Mouse (Mus musculus) hindbrain, postnatal 0 days (tissue): ENCODE results near the gene Cdc42ep2. TPM values are rescaled to one million over a fixed set of nuclear protein-coding genes. Genes with fewer than 3 reads are reported as not detected.
"Not testable (repeated sequence)": the region's sequence is repeated elsewhere in the genome, so short reads cannot be mapped to it uniquely, and the experiment has no call there.

Experiments
- ATAC-seq: fragments of 200-750 bp; cut with Nextera tagmentation; 2 replicates; pipeline ENCODE4 v1.8.0; 2017; ENCODE audit warnings: mild to moderate bottlenecking, moderate TSS enrichment, moderate library complexity
- DNase-seq: peaks from one replicate; pipeline ENCODE4 v3.0.0-alpha.2; 2015; ENCODE audit warnings: low spot score
- H3K27ac ChIP-seq: fragments of 300-500 bp; sonication (generic); 2 replicates; pipeline ENCODE4 v1.5.1; 2014; ENCODE audit warnings: mild to moderate bottlenecking
- H3K27me3 ChIP-seq: fragments of 300-500 bp; sonication (generic); 2 replicates; pipeline ENCODE4 v1.6.1; 2014; ENCODE audit warnings: low read length, mixed read lengths; ENCODE audit not compliant: insufficient read depth
- H3K36me3 ChIP-seq: fragments of 300-500 bp; sonication (generic); 2 replicates; pipeline ENCODE4 v1.6.1; 2014; ENCODE audit warnings: low read length, mixed read lengths; ENCODE audit not compliant: insufficient read depth
- H3K4me1 ChIP-seq: fragments of 300-500 bp; sonication (generic); 2 replicates; pipeline ENCODE4 v1.6.1; 2014; ENCODE audit warnings: antibody characterized with exemption, low read length, mixed read lengths; ENCODE audit not compliant: insufficient read depth
- H3K4me2 ChIP-seq: fragments of 300-500 bp; sonication (generic); 2 replicates; pipeline ENCODE4 v1.6.1; 2014; ENCODE audit warnings: low read depth, mild to moderate bottlenecking, low read length, moderate library complexity, mixed read lengths
- H3K4me3 ChIP-seq: fragments of 300-500 bp; sonication (generic); 2 replicates; pipeline ENCODE4 v1.5.1; 2014; ENCODE audit warnings: low read length
- H3K9ac ChIP-seq: fragments of 300-500 bp; sonication (generic); replicated peaks from 2 replicates; pipeline ENCODE4 v1.6.1; 2014; ENCODE audit warnings: mild to moderate bottlenecking, low read length, moderate library complexity, mixed read lengths
- H3K9me3 ChIP-seq: fragments of 300-500 bp; sonication (generic); 2 replicates; pipeline ENCODE4 v1.6.1; 2016; ENCODE audit warnings: low read length, mixed read lengths
- CTCF ChIP-seq: IDR thresholded peaks from 2 replicates; pipeline ENCODE4 v1.5.1; 2016; ENCODE audit warnings: antibody characterized with exemption, control low read depth, low read depth
- WGBS: fragments of 180-500 bp; shearing (Covaris S2); extraction: QIAGEN DNeasy Blood & Tissue Kit; methylation state at CpG from one replicate; pipeline ENCODE4 v1.1.7; 2014; 5-methylcytosine and 5-hydroxymethylcytosine counted together
- polyA plus RNA-seq: library from polyadenylated mRNA; unstranded; fragments of >200 nt; fragmentation: Nextera tagmentation; extraction: Ambion mirVana; gene quantifications from 2 replicates; pipeline ENCODE4 v1.2.1, GENCODE M21; 2015
- total RNA-seq: library from RNA; depleted of rRNA; stranded (reverse); fragments of >200 nt; gene quantifications from 2 replicates; pipeline ENCODE4 v1.2.3, GENCODE M21; 2014

The Cdc42ep2 gene
- total and polyA plus RNA-seq, 2 experiments from 2014 or later = 18.0 to 28.0 TPM

DNA sequence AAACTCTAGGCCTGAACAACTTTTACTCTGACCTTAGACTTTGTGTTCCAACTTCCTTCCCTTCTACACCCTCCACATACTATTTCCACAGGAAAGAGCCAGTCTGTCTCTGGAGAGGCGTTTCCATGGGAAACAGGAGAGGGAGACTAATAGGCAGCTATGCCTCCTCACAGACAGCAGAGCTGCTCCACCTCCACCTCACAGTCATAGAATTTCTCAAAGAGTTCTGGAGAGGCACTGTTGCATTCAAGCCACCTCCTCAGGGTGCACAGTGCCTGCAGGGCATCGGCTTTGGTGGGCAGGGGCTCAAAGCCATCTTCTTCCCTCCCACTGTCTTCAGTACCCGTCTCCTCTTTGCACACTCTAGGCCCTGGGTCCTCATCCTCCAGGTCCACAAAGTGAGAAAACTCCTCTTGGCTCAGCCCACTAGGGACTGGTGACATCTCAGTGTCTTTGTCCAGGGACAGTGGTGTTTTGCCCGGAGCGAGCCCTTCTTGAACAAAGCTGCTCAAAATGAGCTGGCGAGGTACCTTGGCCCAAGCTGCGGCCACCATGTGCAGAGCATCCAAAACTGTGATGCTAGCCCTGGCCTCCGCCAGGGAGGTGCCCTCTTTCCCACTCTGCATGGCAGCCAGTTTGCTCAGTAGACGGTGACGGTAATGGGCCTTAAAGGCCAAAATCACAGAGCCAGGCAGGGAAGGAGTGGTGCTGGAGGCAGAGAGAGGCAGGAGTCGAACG, 32.9 kb downstream of the Cdc42ep2 start:
- Histone ChIP-seq H3K27me3 (no peaks in the 10 kb centered on the region), H3K4me2 (no peak overlapping the region), H3K4me3 (no peak overlapping the region), H3K9ac (no peak overlapping the region), H3K36me3 (peaks cover 12% of the 10 kb centered on the region), H3K9me3 (no peaks in the 10 kb centered on the region), H3K4me1 (peaks cover 9% of the 10 kb centered on the region), H3K27ac (no peak overlapping the region)
- TF ChIP-seq CTCF = no peak
- WGBS = 91% methylated on average over 12 of the region's 12 CpGs
- ATAC-seq (no peak), DNase-seq (no peak)

DNA sequence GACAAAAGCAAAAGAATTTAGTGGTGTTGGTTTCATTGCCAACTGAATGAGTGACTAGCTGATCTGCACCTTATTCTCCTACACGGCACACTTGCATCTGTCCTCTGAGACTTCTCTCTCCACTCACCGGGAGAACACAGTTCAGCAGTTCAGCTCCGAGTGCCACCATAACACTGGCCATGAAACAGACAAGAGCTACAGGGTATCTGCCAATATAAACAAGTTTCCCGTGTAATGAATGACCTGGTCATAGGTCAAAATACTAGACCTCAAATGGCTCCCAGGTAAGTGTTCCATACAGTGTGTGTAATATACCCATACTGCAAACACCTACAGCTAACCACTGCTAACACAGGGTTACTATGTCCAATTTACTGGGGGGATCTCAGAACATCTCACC, 35.4 kb downstream of the Cdc42ep2 start:
- peaks cover 9% of the 10 kb centered on the region for H3K4me1 ChIP-seq
- no peak overlapping the region for H3K27ac ChIP-seq
- H3K9ac ChIP-seq = no peak overlapping the region
- H3K9me3 ChIP-seq = no peaks in the 10 kb centered on the region
- no peak overlapping the region for H3K4me3 ChIP-seq
- H3K4me2 ChIP-seq = no peak overlapping the region
- no peak for DNase-seq
- 61% methylated on average over 4 of the region's 4 CpGs for WGBS
- H3K36me3 ChIP-seq = 0 out of 2 replicates have a peak, but pooled peaks cover 4% of the 10 kb centered on the region
- no peak for TF ChIP-seq CTCF
- ATAC-seq = no peak
- H3K27me3 ChIP-seq = no peaks in the 10 kb centered on the region

DNA sequence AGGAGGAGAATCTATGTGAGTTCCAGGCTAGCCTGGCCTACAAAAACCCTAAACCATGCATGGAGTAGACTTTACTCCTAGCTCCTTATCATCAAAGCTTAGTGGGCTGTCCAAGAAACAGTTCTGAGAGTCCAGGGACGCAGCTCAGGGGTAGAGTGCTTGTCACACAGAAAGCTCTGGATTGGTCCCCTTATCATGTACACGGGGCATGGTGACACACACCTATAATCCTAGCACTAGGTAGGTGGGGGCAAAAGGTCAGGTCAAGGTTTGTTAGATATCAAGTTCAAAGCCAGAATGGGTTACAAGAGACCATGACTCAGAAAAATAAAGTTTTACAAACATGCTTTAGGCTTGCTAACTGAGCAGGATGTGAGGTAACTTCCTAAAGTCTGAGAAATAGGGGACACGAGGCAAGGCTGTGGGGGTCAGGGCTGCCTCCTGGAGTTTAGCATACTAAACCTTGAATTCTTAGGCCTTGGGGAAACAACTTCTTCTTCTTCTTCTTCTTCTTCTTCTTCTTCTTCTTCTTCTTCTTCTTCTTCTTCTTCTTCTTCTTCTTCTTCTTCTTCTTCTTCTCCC, 37.3 kb downstream of the Cdc42ep2 start:
- Histone ChIP-seq H3K9ac (no peak overlapping the region), H3K27ac (no peak overlapping the region), H3K36me3 (0 out of 2 replicates have a peak, but pooled peaks cover 4% of the 10 kb centered on the region), H3K4me2 (no peak overlapping the region), H3K27me3 (no peaks in the 10 kb centered on the region), H3K9me3 (no peaks in the 10 kb centered on the region), H3K4me1 (no peaks in the 10 kb centered on the region), H3K4me3 (no peak overlapping the region)
- DNase-seq (no peak), ATAC-seq (no peak)
- 84% methylated on average over 3 of the region's 3 CpGs for WGBS
- no peak for TF ChIP-seq CTCF

DNA sequence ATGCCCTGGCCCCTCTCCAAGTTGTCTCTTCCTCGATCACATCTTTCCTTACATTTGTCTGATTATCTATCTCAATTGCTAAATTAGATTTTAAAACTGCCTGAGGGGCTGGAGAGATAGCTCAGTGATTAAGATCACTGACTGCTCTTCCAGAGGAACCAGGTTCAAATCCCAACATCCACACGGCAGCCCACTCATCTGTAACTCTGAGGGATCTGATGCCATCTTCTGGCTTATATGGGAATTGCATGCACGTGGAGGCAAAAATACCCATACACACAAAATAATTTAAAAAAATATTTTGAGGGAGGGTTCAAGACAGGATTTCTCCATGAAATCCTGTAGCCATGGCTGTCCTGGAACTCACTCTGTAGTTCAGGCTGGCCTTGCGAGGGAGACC, 38.8 kb downstream of the Cdc42ep2 start:
- H3K4me3 ChIP-seq = no peak overlapping the region
- peak; percentile 42 for DNase-seq
- no peak overlapping the region for H3K4me2 ChIP-seq
- H3K4me1 ChIP-seq = no peaks in the 10 kb centered on the region
- H3K27me3 ChIP-seq = no peaks in the 10 kb centered on the region
- no peaks in the 10 kb centered on the region for H3K9me3 ChIP-seq
- ATAC-seq = no peak
- no peak overlapping the region for H3K9ac ChIP-seq
- no peak overlapping the region for H3K27ac ChIP-seq
- no peaks in the 10 kb centered on the region for H3K36me3 ChIP-seq
- TF ChIP-seq CTCF = peak; percentile 67
- 67% methylated on average over 4 of the region's 4 CpGs for WGBS

DNA sequence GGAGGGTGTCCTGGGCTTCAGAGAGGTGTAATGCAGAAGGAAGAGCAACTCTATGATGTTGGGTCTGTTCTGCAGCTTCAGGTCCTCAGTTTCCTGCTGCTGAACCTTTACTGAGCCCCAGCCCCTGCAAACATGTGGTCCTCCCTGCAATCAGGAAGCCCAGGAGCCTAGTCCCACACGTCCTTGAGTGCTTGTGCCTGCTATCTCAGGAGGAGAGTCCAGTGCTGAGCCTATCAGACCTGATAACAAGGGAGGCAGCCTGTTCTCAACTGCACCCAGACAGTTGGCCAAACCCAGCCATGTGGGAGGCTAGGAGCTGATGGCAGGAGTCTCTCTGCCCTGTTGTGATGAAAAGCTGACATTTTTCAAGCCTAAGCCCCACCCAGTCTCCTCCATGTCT, 40.7 kb downstream of the Cdc42ep2 start:
- H3K27me3 ChIP-seq = no peaks in the 10 kb centered on the region
- WGBS = 65% methylated on average over 1 of the region's 1 CpGs
- TF ChIP-seq CTCF = no peak
- no peak overlapping the region for H3K4me3 ChIP-seq
- no peaks in the 10 kb centered on the region for H3K36me3 ChIP-seq
- ATAC-seq (no peak), DNase-seq (no peak)
- no peaks in the 10 kb centered on the region for H3K4me1 ChIP-seq
- H3K27ac ChIP-seq = no peak overlapping the region
- no peaks in the 10 kb centered on the region for H3K9me3 ChIP-seq
- H3K9ac ChIP-seq = no peak overlapping the region
- H3K4me2 ChIP-seq = no peak overlapping the region

DNA sequence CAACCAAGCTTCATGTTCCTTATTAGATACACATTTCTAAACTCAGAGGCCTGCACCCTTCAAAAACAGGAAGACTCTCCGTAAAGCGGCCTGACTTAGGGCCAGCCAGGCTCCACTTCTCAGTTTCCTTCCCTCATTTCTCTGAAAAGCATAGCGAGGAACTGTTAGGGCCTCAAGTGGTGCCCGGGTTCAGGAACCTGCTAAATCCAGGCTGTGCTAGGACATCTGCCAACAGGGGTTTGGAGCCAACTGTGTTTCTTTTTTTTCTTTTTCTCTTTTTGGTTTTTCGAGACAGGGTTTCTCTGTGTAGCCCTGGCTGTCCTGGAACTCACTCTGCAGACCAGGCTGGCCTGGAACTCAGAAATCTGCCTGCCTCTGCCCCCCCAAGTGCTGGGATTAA, 42.5 kb downstream of the Cdc42ep2 start:
- not testable (repeated sequence) for H3K9me3 ChIP-seq, H3K27me3 ChIP-seq, H3K9ac ChIP-seq, DNase-seq, H3K4me1 ChIP-seq, H3K27ac ChIP-seq, H3K4me2 ChIP-seq, H3K36me3 ChIP-seq, H3K4me3 ChIP-seq, ATAC-seq
- WGBS = 72% methylated on average over 5 of the region's 5 CpGs

DNA sequence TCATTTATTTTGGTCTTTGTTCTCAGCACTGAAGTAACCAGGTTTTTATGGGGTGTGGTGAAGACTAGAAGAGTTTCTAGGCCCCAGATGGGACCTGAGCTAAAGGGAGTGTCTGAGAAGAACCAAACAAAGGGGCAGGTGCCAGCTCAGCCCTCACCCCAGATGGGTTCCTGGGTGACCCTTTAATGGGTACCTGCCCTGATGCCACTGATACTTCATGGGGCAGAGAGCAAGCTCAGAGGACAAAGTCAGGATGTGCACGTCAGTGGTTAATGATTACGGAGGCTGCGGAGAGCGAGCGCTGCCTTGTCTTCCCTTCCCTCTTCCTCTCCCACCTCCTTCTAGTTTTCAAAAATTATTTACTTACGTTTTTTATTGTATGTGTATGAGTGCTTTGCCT, 43.5 kb downstream of the Cdc42ep2 start:
- Histone ChIP-seq H3K4me1 (no peaks in the 10 kb centered on the region), H3K9ac (no peak overlapping the region), H3K4me3 (no peak overlapping the region), H3K36me3 (no peaks in the 10 kb centered on the region), H3K4me2 (no peak overlapping the region), H3K9me3 (no peaks in the 10 kb centered on the region), H3K27ac (no peak overlapping the region), H3K27me3 (no peaks in the 10 kb centered on the region)
- WGBS = 94% methylated on average over 6 of the region's 6 CpGs
- no peak for DNase-seq
- TF ChIP-seq CTCF = no peak
- ATAC-seq = no peak
